Mouse (Mus musculus): ENCODE data around the gene Fbln7. TPM values are rescaled to one million over a fixed set of nuclear protein-coding genes. Genes with fewer than 3 reads are reported as not detected.

Fbln7 gene
- total and polyA plus RNA-seq, 3 experiments: not detected

GRCm38 (mm10) chr2:128817387-128817785 is 45.4 kb upstream of the Fbln7 start:
- H3K27ac ChIP-seq (ENCODE audit: control insufficient read depth, low read depth, low read length): no peak overlapping the region

GRCm38 (mm10) chr2:128817786-128818681 is 44.7 kb upstream of the Fbln7 start, which contains the start of gene Tmem87b:
Tmem87b (plus strand) TSS chr2:128818118.
- H3K9ac ChIP-seq (ENCODE audit: control insufficient read depth, low read depth, low read length, poor library complexity, severe bottlenecking): peak within 1 kb of the TSS; percentile 92
- peak; percentile 95 for DNase-seq (ENCODE audit: low read depth, low spot score)
- peaks cover 11% of the 10 kb centered on the region for H3K79me2 ChIP-seq (ENCODE audit: control insufficient read depth, insufficient read depth, low read length, poor library complexity)
- TF ChIP-seq CTCF (IDR thresholded peaks at IDR 0.05 in 2 of 3, conservative IDR thresholded peaks at IDR 0.05 in 1 of 3; ENCODE audit: control insufficient read depth in 1 of 3, insufficient read depth in 1 of 3, low read depth in 2 of 3, low read length in 3 of 3, poor library complexity in 1 of 3, severe bottlenecking in 1 of 3) (no peak), TBP (IDR thresholded peaks at IDR 0.05; ENCODE audit: low read depth, low read length) (0 out of 2 replicates have a peak, but pooled peaks have one; percentile 43), TCF12 (IDR thresholded peaks at IDR 0.05; ENCODE audit: low read depth, low read length) (peak; percentile 68), SMC3 (IDR thresholded peaks at IDR 0.05; ENCODE audit: low read depth, low read length) (no peak), KAT2A (conservative IDR thresholded peaks at IDR 0.05; ENCODE audit: low read depth, low read length) (no peak), GATA1 (IDR thresholded peaks at IDR 0.05; ENCODE audit: low read depth, low read length) (no peak), SIN3A (IDR thresholded peaks at IDR 0.05; ENCODE audit: low read length) (peak; percentile 56; the same call in 1 of the 2 replicates), E2F4 (IDR thresholded peaks at IDR 0.05; ENCODE audit: borderline replicate concordance, low read depth, low read length) (no peak), ZNF384 (IDR thresholded peaks at IDR 0.05; ENCODE audit: low read depth, low read length) (no peak), RCOR1 (IDR thresholded peaks at IDR 0.05; ENCODE audit: low read depth, low read length) (no peak), BHLHE40 (IDR thresholded peaks at IDR 0.05; ENCODE audit: borderline replicate concordance, low read depth, low read length) (no peak), CHD2 (IDR thresholded peaks at IDR 0.05; ENCODE audit: low read length) (no peak), MAFK (IDR thresholded peaks at IDR 0.05; ENCODE audit: borderline replicate concordance, low read depth, low read length) (no peak), MAZ (IDR thresholded peaks at IDR 0.05; ENCODE audit: low read depth, low read length) (no peak), TAL1 (IDR thresholded peaks at IDR 0.05; ENCODE audit: low read length) (no peak)

More at GRCm38 (mm10) chr2:128817387-128817785, 45.4 kb upstream of the Fbln7 start:
- H3K79me2 ChIP-seq (ENCODE audit: control insufficient read depth, insufficient read depth, low read length, poor library complexity): peaks cover 11% of the 10 kb centered on the region
- H3K36me3 ChIP-seq (ENCODE audit: control insufficient read depth in 1 of 2, insufficient read depth in 2 of 2, low read length in 2 of 2): peaks cover 0 to 4% of the 10 kb centered on the region in 2 experiments; a peak in 2 of 4 replicates
- H3K4me1 ChIP-seq (ENCODE audit: control insufficient read depth in 1 of 2, insufficient read depth in 2 of 2, low read length in 2 of 2): peaks cover 2 to 9% of the 10 kb centered on the region in 2 experiments; a peak in 3 of 4 replicates
- no peaks in the 10 kb centered on the region for H3K9me3 ChIP-seq (replicated peaks; ENCODE audit: insufficient read depth, low read length)
- DNase-seq (ENCODE audit: low read depth, low spot score): peak; percentile 89
- TF ChIP-seq GABPA (IDR thresholded peaks at IDR 0.05; ENCODE audit: low read depth, low read length) (no peak), RAD21 (IDR thresholded peaks at IDR 0.05; ENCODE audit: low read depth, low read length) (peak; percentile 74), ELF1 (IDR thresholded peaks at IDR 0.05; ENCODE audit: low read depth, low read length) (no peak), ETS1 (IDR thresholded peaks at IDR 0.05; ENCODE audit: low read depth, low read length) (no peak), ZMIZ1 (IDR thresholded peaks at IDR 0.05; ENCODE audit: low read depth, low read length) (no peak), MXI1 (IDR thresholded peaks at IDR 0.05; ENCODE audit: low read depth, low read length) (peak; percentile 85), BHLHE40 (IDR thresholded peaks at IDR 0.05; ENCODE audit: borderline replicate concordance, low read depth, low read length) (0 out of 2 replicates have a peak, but pooled peaks have one; percentile 35), SIN3A (IDR thresholded peaks at IDR 0.05; ENCODE audit: low read length) (peak; percentile 88), USF1 (IDR thresholded peaks at IDR 0.05; ENCODE audit: low read depth, low read length) (no peak), CHD2 (IDR thresholded peaks at IDR 0.05; ENCODE audit: low read length) (no peak), MEF2A (IDR thresholded peaks at IDR 0.05; ENCODE audit: extremely low read depth, insufficient replicate concordance, low read depth, low read length, poor library complexity, severe bottlenecking) (no peak), NRF1 (IDR thresholded peaks at IDR 0.05; ENCODE audit: insufficient read depth, low read depth, low read length, poor library complexity, severe bottlenecking) (no peak), ZNF384 (IDR thresholded peaks at IDR 0.05; ENCODE audit: low read depth, low read length) (peak; percentile 40; the same call in 1 of the 2 replicates), TCF12 (IDR thresholded peaks at IDR 0.05; ENCODE audit: low read depth, low read length) (no peak), HCFC1 (IDR thresholded peaks at IDR 0.05; ENCODE audit: low read depth, low read length) (0 out of 2 replicates have a peak, but pooled peaks have one; percentile 2), SMC3 (IDR thresholded peaks at IDR 0.05; ENCODE audit: low read depth, low read length) (peak; percentile 43), GATA1 (IDR thresholded peaks at IDR 0.05; ENCODE audit: low read depth, low read length) (no peak), MAX (IDR thresholded peaks at IDR 0.05; ENCODE audit: low read length) (no peak; the same call in 1 of the 2 replicates), MAZ (IDR thresholded peaks at IDR 0.05; ENCODE audit: low read depth, low read length) (no peak), ZC3H11A (IDR thresholded peaks at IDR 0.05; ENCODE audit: low read depth, low read length) (0 out of 2 replicates have a peak, but pooled peaks have one; percentile 23), POLR2A (IDR thresholded peaks at IDR 0.05; ENCODE audit: control insufficient read depth in 1 of 2, insufficient read depth in 1 of 2, low read depth in 1 of 2, low read length in 2 of 2, poor library complexity in 1 of 2) (no peak), UBTF (IDR thresholded peaks at IDR 0.05; ENCODE audit: borderline replicate concordance, insufficient read depth, low read depth, low read length) (no peak), E2F4 (IDR thresholded peaks at IDR 0.05; ENCODE audit: borderline replicate concordance, low read depth, low read length) (no peak), NELFE (IDR thresholded peaks at IDR 0.05; ENCODE audit: low read depth, low read length) (no peak), EP300 (IDR thresholded peaks at IDR 0.05; ENCODE audit: low read depth in 1 of 2, low read length in 2 of 2) (no peak), USF2 (IDR thresholded peaks at IDR 0.05; ENCODE audit: borderline replicate concordance in 1 of 2, insufficient read depth in 1 of 2, low read depth in 1 of 2, low read length in 2 of 2) (no peak), MYB (IDR thresholded peaks at IDR 0.05; ENCODE audit: low read depth, low read length) (no peak), RCOR1 (IDR thresholded peaks at IDR 0.05; ENCODE audit: low read depth, low read length) (no peak), CTCF (IDR thresholded peaks at IDR 0.05 in 2 of 3, conservative IDR thresholded peaks at IDR 0.05 in 1 of 3; ENCODE audit: control insufficient read depth in 1 of 3, insufficient read depth in 1 of 3, low read depth in 2 of 3, low read length in 3 of 3, poor library complexity in 1 of 3, severe bottlenecking in 1 of 3) (peak; percentile 11 to 71 (median 65); a peak in 4 of 6 replicates), POLR2AphosphoS2 (IDR thresholded peaks at IDR 0.05; ENCODE audit: low read length) (no peak), ZKSCAN1 (IDR thresholded peaks at IDR 0.05; ENCODE audit: low read depth, low read length) (no peak), TBP (IDR thresholded peaks at IDR 0.05; ENCODE audit: low read depth, low read length) (0 out of 2 replicates have a peak, but pooled peaks have one; percentile 0), TAL1 (IDR thresholded peaks at IDR 0.05; ENCODE audit: low read length) (no peak), MAFK (IDR thresholded peaks at IDR 0.05; ENCODE audit: borderline replicate concordance, low read depth, low read length) (0 out of 2 replicates have a peak, but pooled peaks have one; percentile 11), JUND (IDR thresholded peaks at IDR 0.05; ENCODE audit: low read depth, low read length) (no peak), MYC (IDR thresholded peaks at IDR 0.05; ENCODE audit: low read depth, low read length) (peak; percentile 32; the same call in 1 of the 2 replicates)
- H3K4me3 ChIP-seq (ENCODE audit: control insufficient read depth in 1 of 2, insufficient read depth in 1 of 2, low read depth in 2 of 2, low read length in 2 of 2): peak overlapping the region; percentile 56 to 83
- H3K27me3 ChIP-seq (ENCODE audit: control insufficient read depth in 1 of 2, insufficient read depth in 2 of 2, low read length in 2 of 2): no peaks in the 10 kb centered on the region; a peak in 1 of 4 replicates
- H3K9ac ChIP-seq (ENCODE audit: control insufficient read depth, low read depth, low read length, poor library complexity, severe bottlenecking): peak overlapping the region; percentile 16

More at GRCm38 (mm10) chr2:128817786-128818681, 44.7 kb upstream of the Fbln7 start, which contains the start of gene Tmem87b:
- Histone ChIP-seq H3K9me3 (replicated peaks; ENCODE audit: insufficient read depth, low read length) (no peaks in the 10 kb centered on the region), H3K27me3 (ENCODE audit: control insufficient read depth in 1 of 2, insufficient read depth in 2 of 2, low read length in 2 of 2) (no peaks in the 10 kb centered on the region; a peak in 1 of 4 replicates), H3K27ac (ENCODE audit: control insufficient read depth, low read depth, low read length) (peak within 1 kb of the TSS; percentile 80), H3K36me3 (ENCODE audit: control insufficient read depth in 1 of 2, insufficient read depth in 2 of 2, low read length in 2 of 2) (peaks cover 0 to 4% of the 10 kb centered on the region in 2 experiments; a peak in 2 of 4 replicates), H3K4me3 (ENCODE audit: control insufficient read depth in 1 of 2, insufficient read depth in 1 of 2, low read depth in 2 of 2, low read length in 2 of 2) (peak within 1 kb of the TSS; percentile 83 to 96), H3K4me1 (ENCODE audit: control insufficient read depth in 1 of 2, insufficient read depth in 2 of 2, low read length in 2 of 2) (peaks cover 4 to 9% of the 10 kb centered on the region in 2 experiments)
